Mouse (Mus musculus) yolk sac, embryonic 10.5 days (tissue): Measurements from ENCODE around the gene Rgs7.
A peak's percentile ranks its signal among the peaks of the same experiment; 100 is the strongest.

Experiments used
- DNase-seq: peaks from one replicate; pipeline ENCODE4 v3.0.0-alpha.2; 2017; ENCODE audit warnings: low spot score

Gene Rgs7

DNA sequence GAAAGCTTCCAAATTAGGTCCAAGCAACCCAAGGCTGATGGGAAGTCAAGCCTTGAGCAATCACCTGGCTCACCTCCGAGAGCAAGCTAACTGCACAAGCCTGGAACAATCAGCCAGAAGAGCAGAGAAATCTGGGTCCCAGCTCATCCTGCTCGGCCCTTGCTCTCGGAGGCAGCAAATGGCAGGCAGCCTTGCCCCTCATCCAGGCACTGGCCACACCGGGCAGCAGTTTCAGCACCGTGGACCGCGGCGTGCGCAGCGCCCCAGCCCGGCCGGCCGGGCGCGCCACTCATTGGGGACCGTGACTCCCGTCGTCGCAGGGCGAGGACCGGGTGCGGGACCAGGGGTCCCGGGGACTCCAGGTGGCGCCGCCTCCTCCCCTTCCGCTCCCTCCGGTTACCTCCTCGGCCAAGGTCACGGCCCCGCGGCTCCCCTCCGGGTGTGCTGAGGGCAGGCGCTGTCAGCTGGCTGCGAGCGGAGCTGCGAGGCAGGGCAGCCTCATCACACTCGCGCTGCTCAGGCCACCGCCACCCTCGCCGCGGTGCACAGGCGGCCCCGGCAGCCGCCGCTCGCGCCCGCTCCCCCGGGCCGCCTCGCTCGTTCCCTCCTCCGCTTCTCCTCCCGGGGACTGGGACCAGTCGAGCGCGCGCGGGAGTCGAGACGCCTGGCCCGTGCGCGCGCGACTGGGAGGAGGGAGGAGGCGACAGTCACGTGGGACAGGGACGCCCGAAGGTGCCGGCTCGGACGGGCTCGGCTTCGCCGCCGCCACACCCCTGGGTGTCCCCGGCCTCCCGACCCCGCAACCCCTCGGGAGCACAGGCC lies at the start of gene Rgs7:
Rgs7 (minus strand) TSS at position 640 of the 822 bp plus-strand sequence.
- peak; percentile 33 for DNase-seq

DNA sequence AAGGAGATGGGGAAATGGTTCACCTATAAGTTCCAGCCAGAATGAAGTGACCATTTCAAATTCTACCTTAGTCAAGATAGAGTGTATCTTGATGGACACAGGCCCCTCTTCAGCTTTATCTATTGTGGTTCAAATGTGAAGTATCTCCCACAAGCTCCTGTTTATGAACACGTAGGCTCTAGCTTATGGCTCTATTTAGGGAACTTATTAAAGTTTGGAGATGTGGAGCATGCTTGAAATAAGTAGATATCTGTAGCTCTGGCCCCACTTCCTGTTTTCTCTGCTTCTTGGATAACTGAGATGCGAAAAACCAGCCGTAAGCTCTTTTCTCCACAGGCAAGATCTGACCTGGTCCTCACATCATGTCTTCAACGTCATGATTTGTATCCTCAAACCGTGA lies 48.4 kb upstream of the Rgs7 start:
- DNase-seq = no peak

GRCm38 (mm10) chr1:175537321-175537720 lies 45.0 kb upstream of the Rgs7 start:
- no peak for DNase-seq

DNA sequence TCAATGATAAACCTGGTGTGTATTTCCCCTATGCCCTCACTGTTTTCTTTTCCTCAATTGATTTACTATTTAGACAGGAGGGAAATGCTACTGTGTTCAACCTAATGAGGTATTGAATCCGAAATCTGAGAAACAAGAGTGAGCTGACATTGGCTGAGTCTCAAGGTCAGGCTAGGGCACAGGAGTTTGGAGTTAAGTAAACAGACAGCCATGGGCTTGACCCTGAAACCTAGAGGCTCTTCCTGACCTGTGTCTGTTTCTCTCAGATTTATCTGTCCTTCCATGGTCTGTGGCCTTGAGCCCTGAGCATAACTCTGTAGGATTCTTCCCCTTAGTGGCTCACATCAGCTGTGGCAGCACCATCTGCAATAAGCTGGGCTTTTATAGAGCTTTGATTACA lies 37.6 kb upstream of the Rgs7 start:
- peak; percentile 6 for DNase-seq

DNA sequence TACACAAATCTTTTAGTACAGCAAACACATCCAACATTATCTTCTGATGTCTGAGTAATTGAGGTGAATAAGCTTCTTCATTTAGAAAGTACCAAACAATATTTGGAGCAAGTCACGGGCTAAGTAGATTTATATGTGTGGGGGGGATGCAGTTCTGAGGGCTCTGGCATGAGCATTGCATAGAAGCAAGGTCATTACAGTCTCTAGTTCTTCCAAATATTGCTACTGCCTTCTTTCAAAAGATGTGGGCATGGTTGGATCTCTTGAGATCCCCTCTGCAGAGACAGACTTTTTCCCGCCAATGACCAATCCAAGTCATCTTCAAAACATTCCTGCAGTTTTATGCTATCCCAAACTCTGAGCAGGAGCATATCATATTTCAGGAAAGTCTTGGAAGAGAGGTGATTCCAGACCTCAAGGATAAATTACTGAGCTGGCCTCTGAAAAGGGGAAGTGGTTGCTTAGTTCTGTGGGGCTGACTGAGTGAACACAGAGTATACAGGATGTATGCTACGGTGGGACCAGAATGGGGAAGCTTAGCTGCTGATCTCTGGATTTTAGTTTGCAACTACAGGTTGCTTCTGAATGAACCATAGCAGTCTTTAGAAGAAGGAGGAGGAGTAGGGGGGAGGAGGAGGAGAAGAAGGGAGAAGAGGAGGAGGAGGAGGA lies 32.5 kb upstream of the Rgs7 start:
- no peak for DNase-seq

GRCm38 (mm10) chr1:175523572-175523971 lies 31.3 kb upstream of the Rgs7 start:
- no peak for DNase-seq

DNA sequence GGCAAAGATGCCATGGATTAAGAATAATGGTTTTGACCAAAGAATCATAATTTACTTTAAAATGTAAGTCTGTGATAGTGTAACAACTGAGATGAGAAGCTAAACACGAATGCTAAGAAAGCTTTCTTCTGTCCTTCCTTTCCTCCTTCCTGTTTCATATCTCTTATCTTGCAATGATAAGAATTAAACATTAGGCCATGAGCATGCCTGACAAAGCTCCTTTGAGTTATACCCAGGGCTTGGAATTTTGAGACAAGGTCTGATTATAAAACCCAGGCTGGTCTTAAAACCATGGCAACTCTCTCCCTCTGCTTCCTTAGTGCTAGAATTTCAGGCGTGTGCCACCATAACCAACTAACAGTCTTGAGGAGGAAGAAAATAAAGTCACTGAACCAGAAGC lies 22.2 kb upstream of the Rgs7 start:
- DNase-seq = no peak

DNA sequence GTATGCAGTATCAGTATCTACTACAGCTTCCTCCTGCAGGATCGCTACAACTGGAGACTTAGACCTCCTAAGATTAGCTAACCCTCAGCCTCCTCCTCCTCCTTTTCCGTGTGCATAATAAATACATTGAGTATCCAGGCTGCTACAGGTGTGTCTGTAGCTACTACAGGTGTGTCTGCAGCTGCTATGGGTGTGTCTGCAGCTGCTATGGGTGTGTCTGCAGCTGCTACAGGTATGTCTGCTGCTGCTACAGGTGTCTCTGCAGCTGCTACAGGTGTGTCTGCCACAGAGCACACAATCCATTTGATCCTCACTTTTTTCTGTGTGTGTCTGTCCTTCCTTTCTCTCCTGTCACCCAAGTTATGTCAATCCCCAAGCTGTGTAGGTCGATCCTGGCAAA lies 19.9 kb upstream of the Rgs7 start:
- no peak for DNase-seq

DNA sequence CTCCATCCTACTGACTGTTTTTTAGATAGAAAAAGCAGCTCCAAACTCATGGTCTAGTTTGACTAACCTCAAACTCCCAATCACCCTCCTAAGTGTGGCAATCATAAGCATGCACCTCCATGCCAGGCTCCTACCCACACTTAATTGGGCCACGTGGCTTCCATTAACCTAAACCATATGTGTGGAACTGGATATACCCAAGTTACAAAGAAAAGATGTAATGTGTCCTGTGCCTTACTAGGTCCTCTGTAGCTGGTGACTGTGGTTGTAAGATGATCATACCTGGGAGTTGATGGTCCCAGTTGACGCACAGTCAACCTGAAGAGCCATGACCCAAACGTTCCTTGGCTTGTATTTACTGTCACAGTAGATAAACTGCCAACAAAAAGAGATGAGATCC lies 17.7 kb upstream of the Rgs7 start:
- DNase-seq = no peak

DNA sequence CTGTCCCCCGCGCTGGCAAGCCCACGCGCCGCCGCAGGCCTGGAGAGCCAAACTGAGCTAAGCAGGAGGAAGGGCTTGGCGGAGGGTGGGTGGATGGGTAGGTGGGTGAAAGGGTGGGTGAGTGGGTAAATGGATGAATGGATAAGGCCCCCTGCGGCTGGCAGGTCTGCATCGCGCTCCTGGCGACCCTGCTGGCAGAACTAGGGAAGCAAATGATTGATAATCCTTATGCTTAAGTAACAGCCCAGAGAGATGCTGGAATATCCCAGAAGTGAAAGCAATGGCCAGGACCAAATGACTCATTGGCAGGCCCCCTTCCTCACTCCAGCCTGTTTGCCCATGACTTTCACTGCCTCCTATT lies 363 bp upstream of the Rgs7 start:
- peak; percentile 23 for DNase-seq

- DNase-seq = no peak
Observed at GRCm38 (mm10) chr1:175491511-175491860, 814 bp downstream of the Rgs7 start.

DNA sequence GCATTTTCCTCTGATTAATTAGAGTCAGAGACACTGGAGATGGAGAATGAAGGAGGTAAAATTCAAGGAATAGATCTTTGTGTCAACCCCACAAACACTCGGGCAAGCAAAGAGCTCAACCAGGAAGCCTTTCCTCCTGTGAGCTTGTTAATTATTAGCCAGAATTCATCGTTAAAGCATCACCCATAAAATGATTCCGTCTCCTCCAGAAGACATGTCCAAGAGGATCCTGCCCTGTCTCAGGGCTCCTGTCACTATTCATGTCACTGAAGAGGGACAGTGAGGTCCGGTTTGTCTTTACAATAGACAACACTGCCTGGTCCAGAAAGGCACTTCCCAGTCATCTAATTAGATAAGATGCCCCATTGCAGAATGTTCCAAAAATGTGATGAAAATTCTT lies 7.2 kb downstream of the Rgs7 start:
- DNase-seq = no peak

DNA sequence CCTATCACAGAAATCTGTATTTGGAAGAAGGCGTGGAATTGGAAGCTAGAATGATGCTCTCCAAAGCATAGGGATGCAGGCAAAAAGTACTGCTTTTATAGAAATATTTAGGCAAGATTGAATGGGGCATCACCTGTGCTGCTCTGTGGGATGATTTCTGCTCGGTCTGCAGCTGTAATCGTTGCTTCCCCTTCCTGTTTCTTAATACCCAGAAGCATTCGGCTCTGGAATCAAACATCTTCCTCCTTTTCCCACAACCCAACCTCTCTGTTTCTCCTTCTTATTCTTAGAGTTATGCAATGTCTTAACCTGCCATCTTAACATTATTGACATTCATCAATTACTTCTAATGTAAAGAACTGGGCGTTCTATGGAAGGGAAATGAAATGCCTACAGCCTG lies 19.2 kb downstream of the Rgs7 start:
- DNase-seq = no peak

- DNase-seq = no peak
Observed at GRCm38 (mm10) chr1:175469087-175469788, 23.1 kb downstream of the Rgs7 start.

GRCm38 (mm10) chr1:175464566-175464965 lies 27.7 kb downstream of the Rgs7 start:
- no peak for DNase-seq

GRCm38 (mm10) chr1:175462351-175462750 lies 29.9 kb downstream of the Rgs7 start:
- no peak for DNase-seq

GRCm38 (mm10) chr1:175454041-175454636 lies 38.2 kb downstream of the Rgs7 start:
- no peak for DNase-seq

- DNase-seq = no peak
Observed at GRCm38 (mm10) chr1:175448017-175448416, 44.3 kb downstream of the Rgs7 start.

GRCm38 (mm10) chr1:175442939-175443338 lies 49.4 kb downstream of the Rgs7 start:
- DNase-seq = no peak

GRCm38 (mm10) chr1:175442025-175442424 lies 50.3 kb downstream of the Rgs7 start:
- no peak for DNase-seq

DNA sequence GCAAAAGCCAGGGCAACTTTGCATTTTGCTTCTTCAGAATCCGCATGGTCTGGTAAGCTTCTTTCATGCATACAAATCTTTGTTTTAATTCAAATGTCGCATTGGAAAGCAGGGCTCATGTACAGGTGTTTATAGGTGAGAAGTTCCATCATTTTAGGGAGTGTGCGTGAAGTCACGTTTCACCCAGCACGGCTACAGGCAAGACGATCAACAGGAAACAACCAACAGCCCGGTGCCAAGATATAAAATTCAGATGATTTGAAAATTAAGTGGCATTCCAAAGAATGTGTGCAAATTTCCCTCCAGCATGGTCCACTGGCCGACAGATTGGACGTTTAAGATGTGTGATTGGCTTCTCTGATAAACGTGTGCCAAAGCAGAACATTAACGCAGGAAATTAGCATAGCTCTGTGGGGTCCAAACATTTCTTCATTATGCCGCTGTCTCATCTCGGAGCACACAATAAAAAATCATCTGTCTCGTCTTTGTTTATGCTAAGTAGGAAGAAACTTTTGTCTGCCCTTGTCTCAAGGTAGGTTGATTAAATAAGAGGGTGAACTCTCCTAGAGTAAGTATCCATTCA lies 58.6 kb downstream of the Rgs7 start:
- no peak for DNase-seq

GRCm38 (mm10) chr1:175433128-175433527 lies 59.2 kb downstream of the Rgs7 start:
- DNase-seq = no peak
